Mouse (Mus musculus) heart, embryonic 13.5 days (tissue): Measurements from ENCODE around the gene Rbks. TPM values are rescaled to one million over a fixed set of nuclear protein-coding genes. Genes with fewer than 3 reads are reported as not detected.

Experiments used
- ATAC-seq: fragments of 200-750 bp; cut with Nextera tagmentation; 2 replicates; pipeline ENCODE4 v1.8.0; 2017; ENCODE audit warnings: moderate TSS enrichment; ENCODE audit not compliant: insufficient number of reproducible peaks, low FRiP score, low TSS enrichment; ENCODE audit errors: extremely low read depth
- H3K27ac ChIP-seq: fragments of 300-500 bp; sonication (generic); replicated peaks from 2 replicates; pipeline ENCODE4 v1.5.1; 2015; ENCODE audit warnings: moderate library complexity, mild to moderate bottlenecking, inconsistent platforms
- H3K27me3 ChIP-seq: fragments of 300-500 bp; sonication (generic); replicated peaks from 2 replicates; pipeline ENCODE4 v1.6.1; 2015; ENCODE audit warnings: mild to moderate bottlenecking, inconsistent platforms
- H3K36me3 ChIP-seq: fragments of 300-500 bp; sonication (generic); 2 replicates; pipeline ENCODE4 v1.6.1; 2015; ENCODE audit warnings: mild to moderate bottlenecking, inconsistent platforms
- H3K4me1 ChIP-seq: fragments of 300-500 bp; sonication (generic); 2 replicates; pipeline ENCODE4 v1.6.1; 2015; ENCODE audit warnings: inconsistent platforms
- H3K4me2 ChIP-seq: fragments of 300-500 bp; sonication (generic); 2 replicates; pipeline ENCODE4 v1.6.1; 2015; ENCODE audit warnings: inconsistent platforms, mild to moderate bottlenecking, moderate library complexity
- H3K4me3 ChIP-seq: fragments of 300-500 bp; sonication (generic); 2 replicates; pipeline ENCODE4 v1.5.1; 2015; ENCODE audit warnings: moderate library complexity, mild to moderate bottlenecking, inconsistent platforms
- H3K9ac ChIP-seq: fragments of 300-500 bp; sonication (generic); 2 replicates; pipeline ENCODE4 v1.6.1; 2015; ENCODE audit warnings: inconsistent platforms, mild to moderate bottlenecking, moderate library complexity
- H3K9me3 ChIP-seq: fragments of 300-500 bp; sonication (generic); 2 replicates; pipeline ENCODE4 v1.6.1; 2016; ENCODE audit warnings: inconsistent platforms
- WGBS: fragments of 180-500 bp; shearing (Covaris S2); methylation state at CpG from one replicate; pipeline ENCODE4 v1.1.7; 2015; ENCODE audit warnings: mixed read lengths; 5-methylcytosine and 5-hydroxymethylcytosine counted together
- polyA plus RNA-seq: library from polyadenylated mRNA; unstranded; fragments of >200 nt; fragmentation: Nextera tagmentation; extraction: Ambion mirVana; gene quantifications from 2 replicates; pipeline ENCODE4 v1.2.1, GENCODE M21; 2015

The Rbks gene
- polyA plus RNA-seq, result 3.7 and 4.1 TPM in 2 replicates

GRCm38 (mm10) chr5:31696971-31697643 is at the start of gene Rbks:
Gene Rbks, minus strand, starts transcription at chr5:31697627.
- peak within 1 kb of the TSS; percentile 93 for H3K9ac ChIP-seq
- H3K4me1 ChIP-seq, result peaks cover 25% of the 10 kb centered on the region
- no peaks in the 10 kb centered on the region for H3K9me3 ChIP-seq
- peak within 1 kb of the TSS; percentile 96 for H3K27ac ChIP-seq
- peak within 1 kb of the TSS; percentile 80 for H3K4me3 ChIP-seq
- 10% methylated on average over 18 of the region's 18 CpGs for WGBS
- no peak for ATAC-seq
- peak within 1 kb of the TSS; percentile 83 for H3K4me2 ChIP-seq
- no peaks in the 10 kb centered on the region for H3K27me3 ChIP-seq
- H3K36me3 ChIP-seq, result peaks cover 3% of the 10 kb centered on the region

GRCm38 (mm10) chr5:31742521-31743031 is 45.1 kb upstream of the Rbks start:
- no peaks in the 10 kb centered on the region for H3K27me3 ChIP-seq

GRCm38 (mm10) chr5:31741931-31742330 is 44.5 kb upstream of the Rbks start:
- 97% methylated on average over 1 of the region's 1 CpGs for WGBS
- Histone ChIP-seq H3K4me2 (no peak overlapping the region), H3K4me3 (no peak overlapping the region), H3K4me1 (peaks cover 6% of the 10 kb centered on the region), H3K27ac (no peak overlapping the region), H3K36me3 (peaks cover 6% of the 10 kb centered on the region), H3K27me3 (no peaks in the 10 kb centered on the region), H3K9me3 (0 out of 2 replicates have a peak, but pooled peaks cover 3% of the 10 kb centered on the region), H3K9ac (no peak overlapping the region)
- ATAC-seq, result no peak

More at GRCm38 (mm10) chr5:31742521-31743031, 45.1 kb upstream of the Rbks start:
- WGBS, result 35% methylated on average over 4 of the region's 4 CpGs
- Histone ChIP-seq H3K4me3 (no peak overlapping the region), H3K9me3 (no peaks in the 10 kb centered on the region), H3K4me2 (no peak overlapping the region), H3K27ac (no peak overlapping the region), H3K9ac (no peak overlapping the region), H3K4me1 (peaks cover 6% of the 10 kb centered on the region), H3K36me3 (peaks cover 3% of the 10 kb centered on the region)
- ATAC-seq, result no peak

GRCm38 (mm10) chr5:31732644-31733338 is 35.4 kb upstream of the Rbks start:
- 0 out of 2 replicates have a peak, but pooled peaks cover 3% of the 10 kb centered on the region for H3K9me3 ChIP-seq

GRCm38 (mm10) chr5:31727456-31727855 is 30.0 kb upstream of the Rbks start:
- H3K4me1 ChIP-seq, result peaks cover 6% of the 10 kb centered on the region
- no peak overlapping the region for H3K4me2 ChIP-seq
- no peak overlapping the region for H3K9ac ChIP-seq
- no peak for ATAC-seq
- 70% methylated on average over 5 of the region's 5 CpGs for WGBS
- H3K27me3 ChIP-seq, result no peaks in the 10 kb centered on the region
- no peak overlapping the region for H3K27ac ChIP-seq
- H3K9me3 ChIP-seq, result no peaks in the 10 kb centered on the region
- peaks cover 3% of the 10 kb centered on the region; the same call in 1 of the 2 replicates for H3K36me3 ChIP-seq
- H3K4me3 ChIP-seq, result no peak overlapping the region

More at GRCm38 (mm10) chr5:31732644-31733338, 35.4 kb upstream of the Rbks start:
- no peak for ATAC-seq
- Histone ChIP-seq H3K27ac (no peak overlapping the region), H3K4me3 (no peak overlapping the region), H3K27me3 (no peaks in the 10 kb centered on the region), H3K36me3 (peaks cover 17% of the 10 kb centered on the region), H3K9ac (no peak overlapping the region), H3K4me2 (no peak overlapping the region), H3K4me1 (peaks cover 12% of the 10 kb centered on the region)
- WGBS, result 21% methylated on average over 3 of the region's 3 CpGs

- Histone ChIP-seq H3K9ac (no peak overlapping the region), H3K36me3 (peaks cover under 1% of the 10 kb centered on the region; the same call in 1 of the 2 replicates), H3K9me3 (no peaks in the 10 kb centered on the region), H3K4me1 (peaks cover 3% of the 10 kb centered on the region), H3K27me3 (no peaks in the 10 kb centered on the region), H3K4me2 (no peak overlapping the region), H3K4me3 (no peak overlapping the region), H3K27ac (no peak overlapping the region)
- ATAC-seq, result no peak
- 91% methylated on average over 2 of the region's 2 CpGs for WGBS
These were observed 28.5 kb upstream of the Rbks start for GRCm38 (mm10) chr5:31725885-31726284.

- H3K27me3 ChIP-seq, result no peaks in the 10 kb centered on the region
- no peaks in the 10 kb centered on the region for H3K9me3 ChIP-seq
- no peak overlapping the region for H3K9ac ChIP-seq
- H3K4me3 ChIP-seq, result no peak overlapping the region
- H3K36me3 ChIP-seq, result no peaks in the 10 kb centered on the region
- WGBS, result 54% methylated on average over 6 of the region's 6 CpGs
- no peak overlapping the region for H3K27ac ChIP-seq
- no peak overlapping the region for H3K4me2 ChIP-seq
- ATAC-seq, result no peak
- H3K4me1 ChIP-seq, result peaks cover 3% of the 10 kb centered on the region; the same call in 1 of the 2 replicates
These were observed 27.1 kb upstream of the Rbks start for GRCm38 (mm10) chr5:31724519-31724918.

- H3K4me1 ChIP-seq, result peaks cover 23% of the 10 kb centered on the region
- WGBS, result 61% methylated on average over 4 of the region's 4 CpGs
- H3K9ac ChIP-seq, result no peak overlapping the region
- H3K4me3 ChIP-seq, result no peak overlapping the region
- no peak overlapping the region for H3K27ac ChIP-seq
- H3K9me3 ChIP-seq, result no peaks in the 10 kb centered on the region
- H3K36me3 ChIP-seq, result peaks cover 5% of the 10 kb centered on the region; the same call in 1 of the 2 replicates
- no peak overlapping the region for H3K4me2 ChIP-seq
- ATAC-seq, result no peak
- no peaks in the 10 kb centered on the region for H3K27me3 ChIP-seq
These were observed 18.2 kb upstream of the Rbks start for GRCm38 (mm10) chr5:31715486-31716150.

GRCm38 (mm10) chr5:31713841-31714264 is 16.4 kb upstream of the Rbks start:
- ATAC-seq, result no peak
- H3K36me3 ChIP-seq, result peaks cover 18% of the 10 kb centered on the region
- peaks cover 23% of the 10 kb centered on the region for H3K4me1 ChIP-seq
- H3K9me3 ChIP-seq, result no peaks in the 10 kb centered on the region
- WGBS, result 38% methylated on average over 5 of the region's 5 CpGs
- H3K27ac ChIP-seq, result peak overlapping the region; percentile 31; the same call in 1 of the 2 replicates
- H3K9ac ChIP-seq, result no peak overlapping the region
- no peaks in the 10 kb centered on the region for H3K27me3 ChIP-seq
- H3K4me2 ChIP-seq, result no peak overlapping the region
- no peak overlapping the region for H3K4me3 ChIP-seq

- H3K9ac ChIP-seq, result no peak overlapping the region
- H3K4me1 ChIP-seq, result peaks cover 23% of the 10 kb centered on the region
- no peak for ATAC-seq
- no peak overlapping the region for H3K4me2 ChIP-seq
- peaks cover 18% of the 10 kb centered on the region for H3K36me3 ChIP-seq
- 0 out of 2 replicates have a peak overlapping the region, but pooled peaks have one; percentile 31 for H3K27ac ChIP-seq
- H3K4me3 ChIP-seq, result no peak overlapping the region
- no peaks in the 10 kb centered on the region for H3K27me3 ChIP-seq
- H3K9me3 ChIP-seq, result no peaks in the 10 kb centered on the region
- 55% methylated on average over 2 of the region's 2 CpGs for WGBS
These were observed 15.9 kb upstream of the Rbks start for GRCm38 (mm10) chr5:31713280-31713711.

- WGBS, result 65% methylated on average over 1 of the region's 1 CpGs
- Histone ChIP-seq H3K27me3 (no peaks in the 10 kb centered on the region), H3K4me2 (no peak overlapping the region), H3K27ac (no peak overlapping the region), H3K4me1 (peaks cover 14% of the 10 kb centered on the region), H3K9me3 (no peaks in the 10 kb centered on the region), H3K9ac (no peak overlapping the region), H3K36me3 (peaks cover 36% of the 10 kb centered on the region), H3K4me3 (no peak overlapping the region)
- no peak for ATAC-seq
These were observed 12.0 kb upstream of the Rbks start for GRCm38 (mm10) chr5:31709389-31709788.
